Mouse (Mus musculus) testis, postnatal 14 days (tissue): ENCODE results near the gene Coq10b.
"Not testable (repeated sequence)": the region's sequence is repeated elsewhere in the genome, so short reads cannot be mapped to it uniquely, and the experiment has no call there.

Experiments
- DNase-seq: peaks from one replicate; pipeline ENCODE4 v3.0.0; 2021; ENCODE audit warnings: low spot score

Gene Coq10b

GRCm38 (mm10) chr1:55052355-55052953 lies at the start of gene Coq10b:
Gene Coq10b, plus strand, starts transcription at chr1:55052770.
- DNase-seq = peak; percentile 98

- not testable (repeated sequence) for DNase-seq
These were observed 44.3 kb upstream of the Coq10b start for GRCm38 (mm10) chr1:55008313-55008712.

- DNase-seq = no peak
These were observed 40.1 kb upstream of the Coq10b start for GRCm38 (mm10) chr1:55012513-55012912.

GRCm38 (mm10) chr1:55021907-55022306 lies 30.7 kb upstream of the Coq10b start:
- DNase-seq = no peak

DNA sequence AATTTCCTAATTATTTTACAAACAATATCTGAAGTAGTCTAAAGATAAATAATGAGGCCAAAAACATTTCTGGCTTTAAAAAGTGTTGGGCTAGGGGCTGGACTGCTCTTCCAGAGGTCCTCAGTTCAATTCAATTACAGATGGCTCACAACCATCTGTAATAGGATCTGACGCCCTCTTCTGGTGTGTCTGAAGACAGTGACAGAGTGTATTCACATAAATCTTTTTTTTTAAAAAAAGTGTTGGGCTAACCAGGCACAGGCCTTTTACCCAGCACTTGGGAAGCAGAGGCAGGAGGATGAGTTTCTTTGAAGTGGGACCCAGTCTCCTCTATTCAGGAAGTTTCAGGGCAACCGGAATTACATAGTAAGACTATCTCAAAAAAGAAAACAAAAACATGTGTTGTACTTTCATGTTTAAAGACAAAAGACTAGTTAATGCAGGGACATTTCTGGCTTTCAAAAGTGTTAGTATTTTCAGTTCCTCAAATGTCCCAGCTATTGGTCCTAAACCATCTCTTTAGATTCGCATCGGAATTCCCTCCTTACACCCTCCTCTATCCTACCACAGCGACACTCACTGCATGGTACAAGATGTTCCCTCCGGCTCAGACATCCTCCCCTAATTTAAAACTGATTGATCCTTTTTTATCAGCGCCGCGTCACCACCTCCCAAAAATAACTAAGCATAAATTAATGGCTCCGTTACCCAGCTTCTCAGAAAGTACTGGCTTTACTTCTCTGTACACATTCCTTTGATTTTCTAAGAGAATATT lies 26.7 kb upstream of the Coq10b start:
- DNase-seq = no peak

DNA sequence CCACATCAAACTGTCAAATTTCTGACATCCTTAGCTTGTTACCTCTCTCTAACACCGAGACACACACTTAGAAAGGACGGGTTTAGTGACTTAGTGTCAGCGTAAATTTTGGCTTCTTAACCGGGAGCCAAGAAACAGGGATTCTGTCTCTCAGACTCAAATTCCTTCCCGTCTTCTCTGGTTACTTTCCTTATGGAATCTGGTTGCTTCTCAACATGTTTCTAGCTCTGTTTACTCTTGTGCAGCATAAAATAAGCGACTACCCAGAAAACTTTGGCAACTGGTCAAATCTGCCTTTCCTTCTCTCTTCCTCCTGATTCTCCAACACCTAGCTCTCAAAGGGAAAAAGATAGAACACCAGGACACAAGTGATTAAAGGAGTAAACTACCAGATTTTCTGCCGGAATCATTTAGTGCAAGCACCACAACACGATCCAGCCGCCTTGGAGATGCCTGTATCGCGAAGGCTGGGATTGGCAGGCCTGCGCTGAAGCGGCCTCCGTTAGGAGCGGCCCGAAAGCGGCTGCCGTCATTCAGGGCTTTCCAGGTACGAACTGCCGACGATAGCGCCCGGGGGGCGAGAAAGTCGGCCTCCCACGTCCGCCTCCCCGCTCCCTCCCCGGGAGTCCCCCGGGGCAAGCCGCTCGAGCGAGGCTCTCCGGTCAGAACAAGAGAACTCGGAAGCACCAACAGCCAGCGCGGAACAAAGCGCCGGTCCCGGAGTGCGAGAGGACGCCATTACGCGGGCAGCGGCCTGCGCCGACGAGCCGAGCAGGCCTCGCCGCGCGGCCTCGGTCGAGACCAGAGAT lies 25.9 kb upstream of the Coq10b start:
- DNase-seq = peak; percentile 81

GRCm38 (mm10) chr1:55027253-55027801 lies 25.2 kb upstream of the Coq10b start, which contains the start of gene Sf3b1:
Gene Sf3b1, minus strand, starts transcription at chr1:55027481.
- peak; percentile 97 for DNase-seq

- DNase-seq = no peak
These were observed 24.6 kb upstream of the Coq10b start for GRCm38 (mm10) chr1:55027966-55028365.

- no peak for DNase-seq
These were observed 23.9 kb upstream of the Coq10b start for GRCm38 (mm10) chr1:55028512-55029249.

- no peak for DNase-seq
These were observed 23.1 kb upstream of the Coq10b start for GRCm38 (mm10) chr1:55029446-55029845.

DNA sequence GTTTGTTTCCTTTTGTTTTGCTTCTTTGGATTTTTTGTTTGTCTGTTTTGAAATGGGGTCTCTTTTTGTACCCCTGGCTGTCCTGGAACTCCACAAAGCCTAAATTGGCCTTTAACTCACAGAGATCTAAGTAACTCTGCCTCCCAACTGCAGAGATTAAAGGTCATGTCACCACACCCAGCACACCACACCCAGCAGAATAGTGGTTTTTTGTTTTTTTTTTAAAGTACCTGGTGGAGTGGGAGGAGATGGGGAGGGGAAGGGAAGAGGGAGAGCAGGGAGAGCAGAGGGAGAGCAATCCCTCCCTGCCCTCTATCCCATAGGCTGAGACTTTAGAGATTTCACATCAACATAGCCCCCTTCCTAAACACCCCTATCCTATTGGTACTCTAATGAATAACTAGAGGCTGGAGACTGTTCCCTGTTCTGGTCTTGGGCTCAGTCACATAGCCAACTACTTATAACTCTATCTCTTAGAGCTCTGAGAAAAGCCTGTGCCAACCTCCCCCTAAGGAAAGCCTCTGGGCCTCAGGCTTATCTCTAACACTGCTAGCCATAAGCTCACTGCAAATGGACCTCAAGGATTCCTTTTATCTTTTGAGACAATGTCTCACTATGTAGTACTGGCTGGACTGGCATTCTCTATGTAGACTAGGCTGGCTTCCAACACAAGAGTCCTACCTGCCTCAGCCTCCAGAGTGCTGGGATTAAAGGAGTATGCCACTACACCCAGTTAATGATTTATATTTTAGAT lies 21.4 kb upstream of the Coq10b start:
- peak; percentile 43 for DNase-seq

GRCm38 (mm10) chr1:55039944-55040343 lies 12.6 kb upstream of the Coq10b start:
- no peak for DNase-seq

DNA sequence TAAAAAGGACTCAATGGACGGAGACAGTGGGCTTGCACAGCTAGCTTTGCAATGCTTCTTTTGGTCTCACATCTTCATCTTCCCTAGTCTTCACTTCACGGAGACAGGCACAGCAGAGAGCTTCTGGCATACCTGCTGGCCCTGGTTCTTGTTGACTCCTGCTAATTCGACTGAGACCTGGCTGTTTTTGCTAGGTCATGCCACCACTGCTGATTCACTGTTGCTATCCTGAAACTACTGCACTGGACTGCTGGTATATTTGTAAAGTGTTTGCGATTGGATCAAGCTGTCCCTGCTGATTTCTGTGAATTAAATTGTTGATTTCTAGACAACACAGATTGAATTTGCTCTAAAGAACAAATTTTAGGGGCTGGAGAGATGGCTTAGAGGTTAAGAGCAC lies 10.9 kb upstream of the Coq10b start:
- no peak for DNase-seq

DNA sequence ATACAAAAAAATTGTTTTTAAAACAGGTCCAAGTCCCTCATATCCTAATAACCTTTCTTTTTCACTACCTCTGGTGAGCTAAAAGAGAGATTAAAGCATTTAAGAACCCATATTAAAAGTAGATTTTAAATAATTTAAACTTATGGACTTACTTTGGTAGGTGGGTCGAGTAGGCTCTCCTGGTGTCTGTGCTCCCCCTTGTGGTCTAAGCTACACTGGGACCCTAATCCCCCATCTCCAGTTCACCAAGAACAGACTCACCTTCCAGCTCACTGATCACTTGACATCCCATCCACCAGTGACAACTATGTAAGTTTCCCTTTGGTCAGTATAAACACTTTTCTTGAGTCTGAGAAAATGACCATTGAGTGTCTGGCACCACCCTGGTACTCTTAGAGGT lies 10.3 kb upstream of the Coq10b start:
- no peak for DNase-seq

GRCm38 (mm10) chr1:55043164-55043563 lies 9.4 kb upstream of the Coq10b start:
- no peak for DNase-seq

DNA sequence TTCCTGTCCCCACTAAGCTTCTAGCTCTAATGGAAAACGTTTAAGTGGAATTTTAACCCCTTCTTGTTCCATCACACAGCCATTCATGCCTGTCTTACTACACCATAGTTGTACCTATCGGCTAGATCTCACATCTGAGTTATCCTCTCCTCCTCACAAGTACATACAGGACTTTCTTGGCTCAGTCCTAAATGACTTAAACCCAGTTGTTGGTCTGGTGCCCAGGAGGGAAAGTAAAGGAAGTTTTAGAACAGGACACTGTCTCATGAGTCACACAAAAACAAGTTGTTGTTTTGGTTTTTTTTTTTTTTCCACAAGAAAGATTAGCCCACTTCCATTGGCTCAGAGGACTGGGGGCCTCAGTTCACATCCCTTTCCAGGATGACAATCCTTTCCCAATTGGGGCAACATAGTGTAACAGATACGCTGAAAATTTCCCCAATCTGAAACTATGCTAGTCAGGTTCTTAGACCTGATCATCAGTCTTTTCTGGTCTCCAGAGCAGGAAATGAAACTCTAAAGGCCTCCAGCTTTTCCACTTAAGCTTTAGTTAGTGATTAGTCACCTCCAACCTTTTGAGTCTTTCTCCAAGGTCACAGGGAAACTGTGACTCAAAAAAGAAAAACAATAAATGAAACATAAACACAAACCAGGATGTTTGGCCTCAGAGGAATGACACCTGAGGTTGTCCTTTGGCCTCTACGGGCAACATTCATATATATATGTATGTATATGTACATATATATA lies 3.6 kb upstream of the Coq10b start:
- no peak for DNase-seq

DNA sequence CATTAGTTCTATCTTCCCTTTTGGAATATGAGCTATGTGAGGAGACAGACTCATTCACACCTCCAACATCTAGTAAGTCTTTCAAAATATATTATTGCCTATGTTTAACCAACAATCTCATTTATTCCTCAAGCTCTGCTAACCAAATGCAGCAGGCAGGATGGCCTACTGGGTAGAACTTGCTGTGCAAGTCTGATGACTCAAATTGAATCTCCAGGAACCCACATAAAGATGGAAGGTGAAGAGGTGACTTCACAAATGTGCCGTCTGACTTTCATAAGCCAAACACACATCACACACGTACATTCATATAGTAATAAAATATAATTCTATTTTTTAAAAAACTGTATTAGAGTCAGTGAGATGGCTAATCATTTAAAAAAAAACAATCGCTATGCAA lies 899 bp upstream of the Coq10b start:
- no peak for DNase-seq

- DNase-seq = peak; percentile 86
These were observed 435 bp downstream of the Coq10b start for GRCm38 (mm10) chr1:55053005-55053404.

GRCm38 (mm10) chr1:55053596-55053995 lies 1.0 kb downstream of the Coq10b start:
- DNase-seq = no peak
